Mouse (Mus musculus): ENCODE measurements at regions not wholly inside any gene's neighbourhood (a gene's known extent, or its start where the extent isn't known, plus 50 kb on each side); places are given as distances from the start of the nearest gene placed in this dataset.

- DNase-seq: peak; percentile 80
Measured at GRCm38 (mm10) chr11:19830280-19831062, 93.7 kb upstream of the Spred2 start.

- no peak for DNase-seq
Measured at GRCm38 (mm10) chr11:19834561-19834960, 89.6 kb upstream of the Spred2 start.

GRCm38 (mm10) chr11:19835221-19835745 lies 88.9 kb upstream of the Spred2 start:
- peak; percentile 90 for DNase-seq

GRCm38 (mm10) chr11:19838932-19839331 lies 85.2 kb upstream of the Spred2 start:
- no peak for DNase-seq

- peak; percentile 36 for DNase-seq
Measured at GRCm38 (mm10) chr11:19843084-19843483, 81.1 kb upstream of the Spred2 start.

GRCm38 (mm10) chr11:19847910-19848309 lies 76.3 kb upstream of the Spred2 start:
- no peak for DNase-seq

GRCm38 (mm10) chr11:19848412-19848811 lies 75.8 kb upstream of the Spred2 start:
- no peak for DNase-seq

- no peak for DNase-seq
Measured at GRCm38 (mm10) chr11:19849347-19849811, 74.8 kb upstream of the Spred2 start.

- no peak for DNase-seq
Measured at GRCm38 (mm10) chr11:19849844-19850420, 74.2 kb upstream of the Spred2 start.

- DNase-seq: no peak
Measured at GRCm38 (mm10) chr11:19851022-19851615, 73.1 kb upstream of the Spred2 start.

- DNase-seq: no peak
Measured at GRCm38 (mm10) chr11:19861596-19861995, 62.6 kb upstream of the Spred2 start.

- no peak for DNase-seq
Measured at GRCm38 (mm10) chr11:19863327-19863726, 60.8 kb upstream of the Spred2 start.

- DNase-seq: no peak
Measured at GRCm38 (mm10) chr11:19866262-19866661, 57.9 kb upstream of the Spred2 start.

GRCm38 (mm10) chr11:19869671-19870070 lies 54.5 kb upstream of the Spred2 start:
- no peak for DNase-seq

- no peak for DNase-seq
Measured at GRCm38 (mm10) chr11:19870136-19870535, 54.0 kb upstream of the Spred2 start.

GRCm38 (mm10) chr11:19873796-19874195 lies 50.4 kb upstream of the Spred2 start:
- no peak for DNase-seq

All from right cerebral cortex, adult 18-20 months (tissue).